ENCODE assay signal across 8 mouse cellular contexts in genomic region chr2:30708001-30708683, GRCm38 (mm10).
A peak's percentile ranks its signal among the peaks of the same experiment; 100 is the strongest.
DNase-seq lines count a peak whose midpoint lies in the region; ATAC-seq lines count a peak whose summit lies in the region.

No protein-coding gene starts in this region.

- H3K36me3 ChIP-seq in forebrain, embryonic 10.5 days (replicated peaks) = peaks cover 5% of the 10 kb centered on the region; the same call in 1 of the 2 replicates
- H3K36me3 ChIP-seq in heart, embryonic 16.5 days (ENCODE audit: control insufficient read depth, insufficient read depth) = no peaks in the 10 kb centered on the region
- H3K36me3 ChIP-seq in lung, embryonic 15.5 days = no peaks in the 10 kb centered on the region

- peak overlapping the region; percentile 54 for H3K4me3 ChIP-seq in forebrain, embryonic 10.5 days
- peak overlapping the region; percentile 54 for H3K4me3 ChIP-seq in heart, embryonic 16.5 days (ENCODE audit: low read length)
- H3K4me3 ChIP-seq in lung, embryonic 15.5 days = peak overlapping the region; percentile 38

- H3K27me3 ChIP-seq in forebrain, embryonic 10.5 days (ENCODE audit: poor library complexity, severe bottlenecking) = peaks cover 17% of the 10 kb centered on the region; the same call in 1 of the 2 replicates
- H3K27me3 ChIP-seq in heart, embryonic 16.5 days (ENCODE audit: control insufficient read depth, insufficient read depth, low read length) = no peaks in the 10 kb centered on the region
- no peaks in the 10 kb centered on the region for H3K27me3 ChIP-seq in lung, embryonic 15.5 days

- H3K4me2 ChIP-seq in heart, embryonic 16.5 days (ENCODE audit: low read depth, low read length) = peak overlapping the region; percentile 97
- H3K4me2 ChIP-seq in lung, embryonic 15.5 days = peak overlapping the region; percentile 85

- peaks cover 10% of the 10 kb centered on the region for H3K9me3 ChIP-seq in forebrain, embryonic 10.5 days
- H3K9me3 ChIP-seq in heart, embryonic 16.5 days (replicated peaks; ENCODE audit: control insufficient read depth, low read length) = no peaks in the 10 kb centered on the region; the same call in 1 of the 2 replicates
- no peaks in the 10 kb centered on the region for H3K9me3 ChIP-seq in lung, embryonic 15.5 days

- H3K9ac ChIP-seq in heart, embryonic 16.5 days (ENCODE audit: low read length) = peak overlapping the region; percentile 88
- H3K9ac ChIP-seq in lung, embryonic 15.5 days = peak overlapping the region; percentile 67

- DNase-seq in CD4-positive, CD25-positive, alpha-beta regulatory T cell, adult 2 months (ENCODE audit: low read depth, low spot score) = peak; percentile 69
- DNase-seq in adrenal gland, postnatal 25 days = peak; percentile 85
- DNase-seq in forebrain, embryonic 10.5 days (ENCODE audit: extremely low spot score, low spot score) = peak; percentile 69
- peak; percentile 95 for DNase-seq in kidney, postnatal 10 days
- peak; percentile 75 to 80 for DNase-seq in right cerebral cortex, adult 2 months (ENCODE audit: low spot score in 2 of 2)

- H3K4me1 ChIP-seq in forebrain, embryonic 10.5 days = peaks cover 70% of the 10 kb centered on the region
- peaks cover 35% of the 10 kb centered on the region for H3K4me1 ChIP-seq in heart, embryonic 16.5 days (ENCODE audit: control insufficient read depth, insufficient read depth, low read length)
- peaks cover 52% of the 10 kb centered on the region for H3K4me1 ChIP-seq in lung, embryonic 15.5 days

- ATAC-seq in heart, embryonic 16.5 days (replicated peaks; ENCODE audit: extremely low read depth, insufficient read depth, low FRiP score) = peak; percentile 69
- peak; percentile 77 for ATAC-seq in lung, embryonic 15.5 days (ENCODE audit: borderline replicate concordance, extremely low read depth, low FRiP score, low TSS enrichment)
- ATAC-seq in megakaryocyte-erythroid progenitor cell, adult 5-6 weeks (replicated peaks; ENCODE audit: low FRiP score, low TSS enrichment, poor library complexity, severe bottlenecking) = no peak

- H3K27ac ChIP-seq in forebrain, embryonic 10.5 days = peak overlapping the region; percentile 99
- peak overlapping the region; percentile 98 for H3K27ac ChIP-seq in heart, embryonic 16.5 days (ENCODE audit: low read length)
- H3K27ac ChIP-seq in lung, embryonic 15.5 days = peak overlapping the region; percentile 100

- under 1% methylated on average over 48 of the region's 48 CpGs for WGBS in forebrain, embryonic 10.5 days
- under 1% methylated on average over 48 of the region's 48 CpGs for WGBS in heart, embryonic 16.5 days
- whole genome bisulfite sequencing in lung, embryonic 15.5 days = under 1% methylated on average over 42 of the region's 48 CpGs
